Mouse (Mus musculus): Measurements from ENCODE around the gene Lsm7. TPM values are rescaled to one million over a fixed set of nuclear protein-coding genes. Genes with fewer than 3 reads are reported as not detected.

The Lsm7 gene
- polyA plus RNA-seq, 1 experiment from 2014 or later, result 268 TPM

DNA sequence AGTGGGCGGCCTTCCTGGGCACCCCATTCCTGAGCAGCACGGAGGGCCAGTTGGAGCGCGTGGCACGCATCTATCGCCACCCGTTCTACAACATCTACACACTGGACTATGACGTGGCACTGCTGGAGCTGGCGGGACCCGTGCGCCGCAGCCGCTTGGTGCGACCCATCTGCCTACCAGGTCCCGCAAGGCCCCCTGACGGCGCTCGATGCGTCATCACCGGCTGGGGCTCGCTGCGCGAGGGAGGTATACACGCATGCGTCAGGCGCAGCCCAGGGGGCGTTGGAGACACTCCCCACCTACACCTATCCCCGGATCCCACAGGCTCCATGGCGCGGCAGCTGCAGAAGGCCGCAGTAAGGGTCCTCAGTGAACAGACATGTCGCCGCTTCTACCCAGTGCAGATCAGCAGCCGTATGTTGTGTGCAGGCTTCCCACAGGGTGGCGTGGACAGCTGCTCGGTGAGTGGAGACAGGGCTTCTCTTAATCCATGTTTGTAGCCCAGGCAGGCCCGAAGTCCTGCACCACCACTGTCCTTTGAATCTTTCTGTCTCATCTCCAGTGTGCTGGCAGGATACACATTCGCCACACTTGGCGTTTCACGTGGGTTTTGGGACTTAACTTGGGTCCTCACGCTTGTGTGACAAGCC is 43.0 kb upstream of the Lsm7 start:
- H3K36me3 ChIP-seq, result peaks cover 14% of the 10 kb centered on the region; the same call in 1 of the 2 replicates
- no peaks in the 10 kb centered on the region for H3K27me3 ChIP-seq
- no peak overlapping the region for H3K4me2 ChIP-seq (replicated peaks)
- no peak overlapping the region for H3K9ac ChIP-seq (replicated peaks)
- no peaks in the 10 kb centered on the region for H3K9me3 ChIP-seq
- H3K4me3 ChIP-seq, result no peak overlapping the region
- peaks cover 17% of the 10 kb centered on the region for H3K4me1 ChIP-seq
- 38% methylated on average over 41 of the region's 41 CpGs for WGBS
- H3K27ac ChIP-seq (replicated peaks), result no peak overlapping the region
- no peak for ATAC-seq (replicated peaks)

DNA sequence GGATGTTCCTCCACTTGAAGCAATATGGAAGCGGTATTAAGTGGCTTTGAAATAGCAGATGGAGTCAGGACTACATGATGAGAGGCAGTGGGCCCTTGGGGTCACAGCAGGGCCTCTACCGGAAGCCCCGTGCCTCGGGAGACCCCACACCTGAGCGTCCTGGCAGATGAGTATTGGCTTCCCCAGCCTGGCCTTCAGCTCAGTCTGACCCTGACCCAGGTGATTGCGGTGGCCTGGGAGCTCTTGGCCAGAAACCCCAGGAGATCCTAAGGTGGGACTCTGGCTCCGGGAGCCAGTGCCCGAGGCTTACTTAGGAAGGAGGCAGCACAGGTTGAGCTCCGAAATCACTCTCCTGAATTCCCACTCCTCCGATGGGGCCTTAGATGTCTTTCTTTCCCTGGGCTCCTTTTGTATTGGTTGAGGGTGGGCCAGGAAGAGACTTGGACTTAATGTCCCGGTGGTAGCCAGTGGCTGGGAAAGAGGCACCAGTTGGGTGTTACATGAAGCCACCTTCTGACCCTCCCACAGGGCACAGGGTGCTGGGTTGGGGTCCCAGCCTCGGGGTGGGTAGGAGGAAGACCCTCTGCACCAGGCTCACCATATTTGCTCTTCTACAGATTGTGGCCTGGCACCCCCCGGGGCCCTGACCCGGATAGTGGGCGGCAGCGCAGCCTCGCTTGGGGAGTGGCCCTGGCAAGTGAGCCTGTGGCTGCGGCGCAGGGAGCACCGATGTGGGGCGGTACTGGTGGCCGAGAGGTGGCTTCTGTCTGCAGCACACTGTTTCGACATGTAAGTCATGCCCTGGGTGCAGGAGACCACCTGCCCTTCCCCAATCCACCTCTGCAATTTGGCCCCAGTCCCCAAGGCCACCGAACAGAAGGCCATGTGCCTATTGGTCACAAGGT is 41.8 kb upstream of the Lsm7 start:
- Histone ChIP-seq H3K9ac (replicated peaks) (no peak overlapping the region), H3K4me2 (replicated peaks) (no peak overlapping the region), H3K4me3 (no peak overlapping the region), H3K36me3 (peaks cover 11% of the 10 kb centered on the region; the same call in 1 of the 2 replicates), H3K9me3 (no peaks in the 10 kb centered on the region), H3K27me3 (no peaks in the 10 kb centered on the region), H3K27ac (replicated peaks) (no peak overlapping the region), H3K4me1 (peaks cover 17% of the 10 kb centered on the region)
- WGBS, result 72% methylated on average over 24 of the region's 24 CpGs
- no peak for ATAC-seq (replicated peaks)

DNA sequence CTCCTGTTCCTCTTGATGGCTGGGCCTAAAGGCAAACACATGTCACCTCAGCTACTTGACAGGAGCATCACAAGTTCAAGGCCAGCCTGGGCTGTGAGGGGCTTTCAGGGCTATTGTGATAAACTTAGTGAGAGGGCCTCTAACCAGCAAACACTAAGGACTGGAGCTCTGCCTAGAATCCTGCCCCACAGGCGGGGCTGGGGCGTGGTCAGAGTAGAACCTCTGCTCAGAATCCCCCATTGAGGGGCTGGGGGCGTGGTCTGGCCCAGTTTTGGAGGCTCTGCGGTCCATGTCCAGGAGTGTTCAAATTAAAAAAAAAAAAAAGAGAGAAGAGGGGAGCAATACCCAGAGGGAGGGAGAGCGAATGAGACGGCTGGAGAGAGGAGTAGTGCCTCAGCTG is 40.7 kb upstream of the Lsm7 start:
- Histone ChIP-seq H3K9ac (replicated peaks) (no peak overlapping the region), H3K36me3 (peaks cover 11% of the 10 kb centered on the region; the same call in 1 of the 2 replicates), H3K9me3 (no peaks in the 10 kb centered on the region), H3K27me3 (no peaks in the 10 kb centered on the region), H3K4me3 (no peak overlapping the region), H3K4me2 (replicated peaks) (no peak overlapping the region), H3K27ac (replicated peaks) (no peak overlapping the region), H3K4me1 (peaks cover 17% of the 10 kb centered on the region)
- 79% methylated on average over 6 of the region's 6 CpGs for WGBS
- no peak for ATAC-seq (replicated peaks)

DNA sequence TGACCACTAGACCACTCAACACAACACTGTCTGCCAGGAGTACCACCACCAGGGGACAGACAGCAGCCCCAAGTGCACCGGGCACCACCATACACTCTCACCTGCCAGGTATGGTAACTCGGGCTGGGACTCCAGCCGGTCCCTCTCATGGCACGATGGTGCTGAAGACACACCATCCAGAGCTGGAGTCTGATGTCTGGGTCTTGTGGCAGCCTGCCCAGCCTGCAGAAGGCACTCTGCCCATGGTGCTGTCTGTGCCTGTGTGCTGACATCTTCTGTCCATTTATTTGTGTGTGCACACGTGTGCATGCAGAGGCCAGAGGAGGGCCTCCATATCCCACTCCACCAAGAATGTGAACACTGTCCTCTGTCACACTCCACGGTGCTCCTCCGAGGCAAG is 40.1 kb upstream of the Lsm7 start:
- ATAC-seq (replicated peaks), result no peak

DNA sequence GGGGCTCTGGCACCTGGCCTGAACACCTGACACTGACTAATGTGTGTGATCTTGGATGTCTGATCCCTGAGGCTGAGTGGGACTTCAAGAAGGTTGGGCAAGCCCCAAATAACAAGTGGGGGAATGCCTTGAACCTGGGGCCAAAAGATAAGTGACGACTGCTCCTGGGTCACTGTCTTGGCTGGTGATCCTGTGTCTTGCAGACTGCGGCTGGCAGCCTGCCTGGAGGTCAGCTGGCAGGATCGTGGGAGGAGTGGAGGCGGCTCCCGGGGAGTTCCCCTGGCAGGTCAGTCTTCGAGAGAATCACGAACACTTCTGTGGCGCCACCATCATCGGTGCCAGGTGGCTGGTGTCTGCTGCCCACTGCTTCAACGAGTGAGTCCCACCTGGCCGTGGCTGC is 32.2 kb upstream of the Lsm7 start:
- 62% methylated on average over 11 of the region's 11 CpGs for WGBS
- no peak overlapping the region for H3K27ac ChIP-seq (replicated peaks)

More for the DNA sequence above, 40.1 kb upstream of the Lsm7 start:
- no peak overlapping the region for H3K4me2 ChIP-seq (replicated peaks)
- H3K9me3 ChIP-seq, result no peaks in the 10 kb centered on the region
- H3K9ac ChIP-seq (replicated peaks), result no peak overlapping the region
- H3K4me3 ChIP-seq, result no peak overlapping the region
- peaks cover 11% of the 10 kb centered on the region; the same call in 1 of the 2 replicates for H3K36me3 ChIP-seq
- no peaks in the 10 kb centered on the region for H3K27me3 ChIP-seq
- peaks cover 17% of the 10 kb centered on the region for H3K4me1 ChIP-seq
- no peak overlapping the region for H3K27ac ChIP-seq (replicated peaks)
- WGBS, result 87% methylated on average over 7 of the region's 7 CpGs

DNA sequence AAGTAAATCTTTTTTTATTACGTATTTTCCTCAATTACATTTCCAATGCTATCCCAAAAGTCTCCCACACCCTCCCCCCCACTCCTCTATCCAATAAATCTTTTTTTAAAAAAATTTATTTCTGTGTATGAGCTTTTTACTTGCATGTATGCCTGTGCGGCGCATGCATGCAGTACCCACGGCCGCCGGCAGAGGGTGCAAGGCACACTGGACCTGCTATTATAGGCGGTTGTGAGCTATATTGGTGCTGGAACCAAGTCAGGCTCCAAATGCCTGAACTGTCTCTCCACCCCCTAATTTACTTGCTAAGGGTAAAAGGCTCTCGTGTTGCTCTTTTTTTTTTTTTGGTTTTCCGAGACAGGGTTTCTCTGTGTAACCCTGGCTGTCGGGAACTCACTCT is 26.3 kb upstream of the Lsm7 start:
- no peaks in the 10 kb centered on the region for H3K9me3 ChIP-seq

More for the DNA sequence above, 32.2 kb upstream of the Lsm7 start:
- Histone ChIP-seq H3K27me3 (peaks cover 4% of the 10 kb centered on the region; the same call in 1 of the 2 replicates), H3K4me1 (no peaks in the 10 kb centered on the region), H3K9ac (replicated peaks) (no peak overlapping the region), H3K9me3 (no peaks in the 10 kb centered on the region), H3K4me3 (no peak overlapping the region), H3K4me2 (replicated peaks) (no peak overlapping the region), H3K36me3 (no peaks in the 10 kb centered on the region)
- ATAC-seq (replicated peaks), result no peak

DNA sequence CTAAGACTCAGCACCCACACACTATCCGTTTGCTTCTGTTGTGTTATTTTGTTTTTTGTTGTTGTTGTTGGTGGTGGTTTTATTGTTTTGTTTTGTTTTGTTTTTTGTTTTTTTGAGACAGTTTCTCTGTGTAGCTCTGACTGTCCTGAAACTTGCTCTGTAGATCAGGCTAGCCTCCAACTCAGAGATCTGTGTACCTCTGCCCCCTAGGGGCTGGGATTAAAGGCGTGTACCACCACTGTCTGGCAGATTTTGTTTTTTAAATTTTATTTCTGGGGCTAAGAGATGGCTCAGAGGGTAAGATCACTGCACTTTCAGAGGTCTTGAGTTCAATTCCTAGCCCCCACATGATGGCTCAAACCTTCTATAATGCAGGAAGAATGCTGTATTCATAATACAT is 25.9 kb upstream of the Lsm7 start:
- WGBS, result 68% methylated on average over 2 of the region's 2 CpGs
- H3K4me3 ChIP-seq, result no peak overlapping the region
- no peak overlapping the region for H3K4me2 ChIP-seq (replicated peaks)
- H3K9ac ChIP-seq (replicated peaks), result no peak overlapping the region
- H3K4me1 ChIP-seq, result no peaks in the 10 kb centered on the region
- no peaks in the 10 kb centered on the region for H3K27me3 ChIP-seq
- ATAC-seq (replicated peaks), result no peak
- no peaks in the 10 kb centered on the region for H3K9me3 ChIP-seq
- H3K36me3 ChIP-seq, result no peaks in the 10 kb centered on the region
- H3K27ac ChIP-seq (replicated peaks), result no peak overlapping the region

More for the DNA sequence above, 26.3 kb upstream of the Lsm7 start:
- Histone ChIP-seq H3K4me2 (replicated peaks) (no peak overlapping the region), H3K27me3 (no peaks in the 10 kb centered on the region), H3K4me3 (no peak overlapping the region), H3K9ac (replicated peaks) (no peak overlapping the region), H3K36me3 (no peaks in the 10 kb centered on the region), H3K4me1 (no peaks in the 10 kb centered on the region), H3K27ac (replicated peaks) (no peak overlapping the region)
- WGBS, result 25% methylated on average over 10 of the region's 10 CpGs
- no peak for ATAC-seq (replicated peaks)

DNA sequence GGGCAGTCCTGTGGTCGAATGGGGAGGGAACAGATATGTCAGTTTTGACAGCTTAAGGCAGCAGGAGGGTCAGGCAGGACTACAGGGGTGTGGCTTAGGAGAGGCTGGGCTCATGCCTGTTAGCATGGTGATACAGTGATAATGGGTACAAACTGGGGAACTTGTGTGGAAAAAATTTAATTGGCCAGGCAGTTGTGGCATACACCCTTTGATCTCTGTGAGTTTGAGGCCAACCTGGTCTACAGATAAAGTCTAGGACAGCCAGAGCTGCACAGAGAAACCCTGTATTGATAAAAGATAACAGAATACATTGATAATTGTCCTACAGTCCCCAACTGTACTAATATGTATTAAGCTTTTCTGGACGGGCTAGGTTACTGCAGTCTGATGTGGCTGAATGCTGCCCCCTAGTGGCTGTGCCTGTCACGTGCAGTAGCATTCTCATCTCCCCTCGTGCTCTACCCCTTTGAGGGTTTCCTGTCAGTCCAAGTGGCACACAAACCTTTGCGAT is 25.2 kb upstream of the Lsm7 start:
- Histone ChIP-seq H3K27me3 (no peaks in the 10 kb centered on the region), H3K9me3 (no peaks in the 10 kb centered on the region), H3K9ac (replicated peaks) (no peak overlapping the region), H3K4me3 (no peak overlapping the region), H3K4me2 (replicated peaks) (no peak overlapping the region), H3K4me1 (no peaks in the 10 kb centered on the region), H3K27ac (replicated peaks) (no peak overlapping the region), H3K36me3 (no peaks in the 10 kb centered on the region)
- no peak for ATAC-seq (replicated peaks)
- WGBS, result 22% methylated on average over 5 of the region's 5 CpGs

DNA sequence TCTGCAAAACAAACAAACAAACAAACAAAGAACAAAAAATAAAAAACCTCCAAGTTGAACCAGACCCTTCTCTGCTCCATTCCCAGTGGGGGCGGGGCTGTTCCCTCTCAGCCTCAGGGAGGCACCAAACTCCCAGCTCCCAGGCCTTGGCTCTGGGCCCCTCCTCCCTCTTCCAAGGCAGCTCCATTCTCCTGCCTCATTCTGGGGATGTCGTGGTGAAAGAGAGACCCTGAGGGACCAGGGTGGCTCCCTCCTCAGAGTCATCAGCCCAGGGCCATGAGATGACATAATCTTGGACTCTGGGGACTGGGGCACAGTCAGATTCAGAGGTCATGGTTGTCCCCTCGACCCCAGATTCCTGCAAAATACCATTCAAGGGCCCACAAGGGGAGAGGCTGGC is 21.6 kb upstream of the Lsm7 start:
- ATAC-seq (replicated peaks), result no peak
- Histone ChIP-seq H3K9me3 (no peaks in the 10 kb centered on the region), H3K9ac (replicated peaks) (no peak overlapping the region), H3K4me3 (no peak overlapping the region), H3K27me3 (no peaks in the 10 kb centered on the region), H3K27ac (replicated peaks) (no peak overlapping the region), H3K36me3 (no peaks in the 10 kb centered on the region), H3K4me2 (replicated peaks) (no peak overlapping the region), H3K4me1 (no peaks in the 10 kb centered on the region)
- 27% methylated on average over 3 of the region's 3 CpGs for WGBS

DNA sequence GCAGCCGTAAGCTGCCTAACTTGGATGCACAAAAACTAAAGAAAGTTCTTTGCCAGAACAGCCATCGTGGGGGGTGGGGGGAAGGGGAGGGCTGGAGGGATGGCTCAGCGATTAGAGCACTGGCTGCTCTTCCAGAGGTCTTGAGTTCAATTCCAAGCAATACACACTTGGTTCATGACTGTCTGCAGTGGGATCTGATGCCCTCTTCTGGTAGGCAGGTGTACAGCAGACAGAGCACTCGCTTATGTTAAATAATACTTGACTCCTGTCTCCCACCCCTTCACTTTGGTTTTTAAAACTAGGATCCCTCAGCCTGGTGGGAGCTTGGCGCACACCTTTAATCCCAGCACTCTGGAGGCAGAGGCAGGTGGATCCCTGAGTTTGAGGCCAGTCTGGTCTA is 21.0 kb upstream of the Lsm7 start:
- H3K27me3 ChIP-seq, result no peaks in the 10 kb centered on the region
- H3K4me3 ChIP-seq, result no peak overlapping the region
- H3K27ac ChIP-seq (replicated peaks), result no peak overlapping the region
- H3K9ac ChIP-seq (replicated peaks), result no peak overlapping the region
- no peak overlapping the region for H3K4me2 ChIP-seq (replicated peaks)
- no peaks in the 10 kb centered on the region for H3K4me1 ChIP-seq
- H3K9me3 ChIP-seq, result no peaks in the 10 kb centered on the region
- H3K36me3 ChIP-seq, result no peaks in the 10 kb centered on the region
- ATAC-seq (replicated peaks), result no peak
- WGBS, result 22% methylated on average over 5 of the region's 5 CpGs

DNA sequence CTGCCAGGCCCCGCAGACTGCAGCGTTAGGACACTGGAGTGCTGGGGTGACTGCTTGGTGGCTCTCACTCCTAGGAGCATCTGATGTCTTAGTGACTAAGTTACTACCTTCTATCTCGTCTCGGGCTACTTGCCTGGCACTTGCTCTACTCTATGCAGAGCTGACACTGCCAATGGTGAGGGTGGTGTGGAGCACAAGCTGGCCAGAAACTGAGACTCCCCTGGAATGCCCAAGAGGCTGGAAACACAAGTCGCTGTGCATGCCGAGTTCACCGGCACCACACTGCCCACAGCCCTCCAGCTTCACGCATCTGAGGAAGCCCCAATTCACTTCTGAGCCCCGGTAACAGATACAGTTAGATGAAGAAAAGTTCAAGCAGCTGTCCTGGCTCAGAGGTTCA is 19.0 kb upstream of the Lsm7 start:
- Histone ChIP-seq H3K27me3 (no peaks in the 10 kb centered on the region), H3K9me3 (no peaks in the 10 kb centered on the region), H3K9ac (replicated peaks) (no peak overlapping the region), H3K36me3 (no peaks in the 10 kb centered on the region), H3K4me2 (replicated peaks) (no peak overlapping the region), H3K4me3 (no peak overlapping the region), H3K27ac (replicated peaks) (no peak overlapping the region), H3K4me1 (no peaks in the 10 kb centered on the region)
- WGBS, result 83% methylated on average over 9 of the region's 9 CpGs
- no peak for ATAC-seq (replicated peaks)

DNA sequence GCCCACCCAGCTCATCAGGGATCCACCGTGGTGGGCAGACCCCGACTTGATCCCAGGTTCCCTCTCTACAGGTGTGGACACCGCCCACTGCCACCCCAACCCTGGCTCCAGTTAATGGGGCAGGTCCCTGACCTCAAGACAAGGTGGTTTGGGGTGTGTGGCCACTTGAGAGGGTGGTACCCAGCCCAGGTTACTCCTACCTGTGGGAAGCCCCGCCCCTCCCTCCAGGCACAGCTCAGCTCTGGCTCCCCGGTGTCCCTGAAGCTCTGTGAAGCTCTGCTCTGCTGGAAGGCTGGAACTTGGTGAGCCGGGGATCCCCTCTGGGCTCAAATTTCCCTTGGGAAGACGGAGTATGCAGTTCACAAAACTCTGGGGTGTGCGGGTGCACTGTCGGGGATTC is 16.6 kb upstream of the Lsm7 start, which contains the start of gene Tmprss9:
TSS of gene Tmprss9 (plus strand) at position 268 of the 400 bp plus-strand sequence.
- Histone ChIP-seq H3K9me3 (no peaks in the 10 kb centered on the region), H3K9ac (replicated peaks) (no peak within 1 kb of the TSS), H3K4me1 (no peaks in the 10 kb centered on the region), H3K4me2 (replicated peaks) (no peak within 1 kb of the TSS), H3K36me3 (peaks cover 15% of the 10 kb centered on the region; the same call in 1 of the 2 replicates), H3K27me3 (no peaks in the 10 kb centered on the region), H3K27ac (replicated peaks) (no peak within 1 kb of the TSS), H3K4me3 (no peak within 1 kb of the TSS)
- ATAC-seq (replicated peaks), result no peak
- 36% methylated on average over 9 of the region's 9 CpGs for WGBS

Measured in forebrain, embryonic 15.5 days (tissue).